Mouse (Mus musculus) megakaryocyte, embryonic 14.5 days (primary cell): ENCODE results near the gene Fam189a2.

Experiments
- FLI1 ChIP-seq: IDR thresholded peaks from 2 replicates; pipeline ENCODE4 v1.6.1; 2012; ENCODE audit warnings: low read length, inconsistent platforms, mixed read lengths
- GATA1 ChIP-seq: IDR thresholded peaks from 3 replicates; pipeline ENCODE4 v1.6.1; 2012; ENCODE audit warnings: mixed read lengths, low read length, inconsistent platforms, borderline replicate concordance

DNA sequence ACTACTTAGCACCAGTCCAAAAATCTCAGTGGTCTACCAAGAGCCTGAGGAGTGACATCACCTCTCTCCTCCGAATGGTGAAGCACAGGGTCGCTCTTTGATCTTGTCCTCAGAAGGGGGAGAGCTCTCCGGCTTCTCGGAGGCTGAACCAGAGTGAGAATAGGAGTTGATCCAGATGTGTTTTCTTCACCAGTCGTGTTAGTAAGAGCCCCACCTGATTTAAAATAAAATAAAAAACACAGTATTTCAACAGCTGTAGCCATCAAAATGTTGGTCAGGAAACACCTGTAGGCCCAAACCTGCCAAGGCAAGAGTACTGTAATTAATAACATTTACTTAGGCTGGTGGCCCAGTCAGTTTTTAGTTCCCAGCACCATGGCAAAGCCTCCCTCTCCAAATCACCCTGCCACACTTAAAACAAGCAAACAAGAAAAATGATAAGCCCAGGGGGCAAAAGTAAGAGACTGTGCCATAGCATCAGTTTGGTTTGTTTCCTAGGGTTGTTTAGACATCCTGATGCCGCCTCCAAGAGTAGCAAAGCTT lies 52.8 kb downstream of the Fam189a2 start:
- TF ChIP-seq GATA1 (no peak), FLI1 (no peak)
